ENCODE assay signal across 7 mouse cellular contexts in the genomic region with DNA sequence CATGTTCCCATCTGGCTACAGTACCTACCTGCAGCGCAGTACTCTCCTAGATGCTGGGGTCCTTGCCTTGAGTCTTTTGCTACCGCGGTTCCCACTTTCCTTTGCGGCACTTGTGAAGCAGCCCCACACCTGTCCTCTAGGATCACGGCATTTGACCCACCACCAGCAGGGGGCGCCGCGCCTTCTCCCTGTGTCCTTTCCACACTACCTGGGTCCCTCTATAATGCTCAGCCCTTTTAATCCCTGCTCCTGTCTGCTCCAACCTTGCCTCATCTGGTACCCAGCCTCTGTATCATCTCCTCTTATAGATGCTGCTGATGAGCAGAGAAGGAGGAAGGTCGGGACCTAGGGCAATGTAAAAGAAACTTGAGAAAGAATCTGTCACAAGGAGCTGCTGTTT. TPM values are rescaled to one million over a fixed set of nuclear protein-coding genes. Genes with fewer than 3 reads are reported as not detected.
DNase-seq lines count a peak whose midpoint lies in the region; ATAC-seq lines count a peak whose summit lies in the region.

No protein-coding gene starts in this region.

- ATAC-seq in megakaryocyte-erythroid progenitor cell, adult 5-6 weeks (replicated peaks; ENCODE audit: low FRiP score, low TSS enrichment, poor library complexity, severe bottlenecking): 0 out of 2 replicates have a peak, but pooled peaks have one; percentile 44

- peak; percentile 5 for DNase-seq in 416B (ENCODE audit: low read depth)
- peak; percentile 1 to 4 for DNase-seq in B cell, adult 2 months
- DNase-seq in c-Kit-positive CD71-positive TER-119-positive erythroid progenitor cells, embryonic 14.5 days (ENCODE audit: low spot score): peak; percentile 3
- DNase-seq in gastrocnemius, postnatal 36 days: peak; percentile 35 to 50
- DNase-seq in layer of hippocampus, postnatal 10 days (ENCODE audit: low spot score in 2 of 2): peak; percentile 53 to 63
- peak; percentile 37 for DNase-seq in thymus, postnatal 14 days

- intact Hi-C loops in gastrocnemius, postnatal 36 days (cut with DNase I): loop anchor here (5.0 kb wide), 1 partner anchor 425 kb away; no protein-coding TSS in a partner anchor

RNA-seq across cellular contexts. Expression of gene Cachd1, which starts 53.9 kb away (rescaled TPM):
- 1 to 10 TPM; 4.4 to 4.5 TPM for total RNA-seq in gastrocnemius, postnatal 36 days (2021)
- total RNA-seq in layer of hippocampus, postnatal 10 days (2021): 10 to 100 TPM; 33.6 to 42.9 TPM
- total RNA-seq in megakaryocyte-erythroid progenitor cell, adult 5-6 weeks (2014; fragmentation: Nextera tagmentation): 18.0 and 20.6 TPM in 2 replicates
- 6.4 and 10.9 TPM in 2 replicates for total RNA-seq in megakaryocyte-erythroid progenitor cell, adult 5-6 weeks (2017)

Comparison
In these comparisons a context has a peak if more than half of its experiments do, and no peak if none do; other contexts are left out.
1. Peak in every context shown above with its lines: DNase-seq and ATAC-seq.
2. DNase-seq: peak in every context shown above with its lines; median percentile 58 in layer of hippocampus, postnatal 10 days; 42 in gastrocnemius, postnatal 36 days; 37 in thymus, postnatal 14 days; 5 in 416B; 3 in c-Kit-positive CD71-positive TER-119-positive erythroid progenitor cells, embryonic 14.5 days; 2 in B cell, adult 2 months.